In the genomic region with DNA sequence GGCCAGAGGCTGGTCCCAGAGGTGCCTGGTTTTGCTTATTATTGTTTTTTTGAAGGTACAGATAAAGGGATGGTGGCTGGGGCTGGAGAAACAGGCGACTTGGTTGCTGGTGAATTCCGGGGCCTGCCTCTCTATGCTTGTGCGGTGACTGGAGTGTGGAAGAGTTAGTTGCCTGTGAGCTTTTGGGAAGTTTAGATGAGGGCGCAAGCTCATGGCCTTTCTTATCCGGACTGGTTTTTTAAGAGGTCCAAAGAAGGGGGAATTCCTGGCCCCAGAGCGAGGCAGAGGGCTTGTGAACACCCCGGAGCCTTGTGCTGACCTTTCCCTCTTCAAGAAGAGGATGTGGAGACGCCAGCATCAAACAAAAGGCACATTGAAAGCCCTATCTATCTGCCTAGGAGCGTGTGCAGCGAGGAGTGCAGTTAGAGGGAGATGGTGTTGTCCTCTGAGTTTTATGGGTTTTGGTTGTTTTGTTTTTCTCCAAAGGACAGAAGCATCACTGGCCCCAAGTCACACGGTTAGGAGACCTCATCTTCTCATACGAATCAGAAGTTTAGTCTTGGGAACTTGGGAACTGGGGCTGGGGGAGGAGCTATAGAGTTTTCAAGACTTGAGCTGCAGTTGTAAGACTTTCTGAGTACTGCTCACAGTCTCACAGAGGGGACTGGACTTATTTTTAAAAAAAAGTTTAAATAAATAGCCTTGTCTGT, we compare ENCODE assay signal across 8 mouse cellular contexts. TPM values are rescaled to one million over a fixed set of nuclear protein-coding genes. Genes with fewer than 3 reads are reported as not detected.
DNase-seq lines count a peak whose midpoint lies in the region; ATAC-seq and TF ChIP-seq lines count a peak whose summit lies in the region.

No protein-coding gene starts in this region.

- ATAC-seq in heart, embryonic 13.5 days (ENCODE audit: extremely low read depth, insufficient number of reproducible peaks, low FRiP score, low TSS enrichment): no peak
- no peak for ATAC-seq in forebrain, postnatal 0 days
- ATAC-seq in liver, embryonic 13.5 days (ENCODE audit: low read depth): no peak

- peak overlapping the region; percentile 92 for H3K4me3 ChIP-seq in heart, embryonic 13.5 days
- H3K4me3 ChIP-seq in ES-Bruce4 (ENCODE audit: low read depth, low read length): 0 out of 2 replicates have a peak overlapping the region, but pooled peaks have one; percentile 62
- peak overlapping the region; percentile 78 for H3K4me3 ChIP-seq in forebrain, postnatal 0 days (ENCODE audit: low read depth, low read length)
- H3K4me3 ChIP-seq in liver, embryonic 13.5 days (replicated peaks): peak overlapping the region; percentile 78

- no peak for TF ChIP-seq EP300 in ES-Bruce4 (IDR thresholded peaks at IDR 0.05; ENCODE audit: insufficient read depth, low read depth, low read length)

- no peak for DNase-seq in heart, postnatal 25 days (ENCODE audit: low spot score)
- no peak for DNase-seq in forebrain, postnatal 0 days
- DNase-seq in liver, embryonic 13.5 days: no peak
- no peak for DNase-seq in left cerebral cortex, postnatal 4 days
- no peak for DNase-seq in left cerebral cortex, adult 18-20 months (ENCODE audit: low spot score in 2 of 2)
- no peak for DNase-seq in layer of hippocampus, adult 8-10 months (ENCODE audit: low spot score in 2 of 2)

- WGBS in heart, embryonic 13.5 days: 7% methylated on average over 12 of the region's 12 CpGs
- WGBS in forebrain, postnatal 0 days: 5% methylated on average over 12 of the region's 12 CpGs
- 21% methylated on average over 12 of the region's 12 CpGs for WGBS in liver, embryonic 13.5 days (ENCODE audit: insufficient replicate concordance)

- intact Hi-C loops in heart, postnatal 25 days (cut with DNase I): loop anchor here (2.0 to 5.0 kb wide), 3 partner anchors 61 to 235 kb away; no protein-coding TSS in a partner anchor
- intact Hi-C loops in left cerebral cortex, postnatal 4 days (cut with DNase I): loop anchor here (10.0 kb wide), 1 partner anchor 83 kb away; no protein-coding TSS in a partner anchor

- H3K36me3 ChIP-seq in heart, embryonic 13.5 days: no peaks in the 10 kb centered on the region
- no peaks in the 10 kb centered on the region for H3K36me3 ChIP-seq in ES-Bruce4 (ENCODE audit: control insufficient read depth, insufficient read depth, low read length, poor library complexity, severe bottlenecking)
- H3K36me3 ChIP-seq in forebrain, postnatal 0 days (ENCODE audit: insufficient read depth): no peaks in the 10 kb centered on the region
- no peaks in the 10 kb centered on the region for H3K36me3 ChIP-seq in liver, embryonic 13.5 days

- H3K9me3 ChIP-seq in heart, embryonic 13.5 days: no peaks in the 10 kb centered on the region
- H3K9me3 ChIP-seq in ES-Bruce4 (replicated peaks; ENCODE audit: control insufficient read depth, insufficient read depth, low read length, poor library complexity, severe bottlenecking): no peaks in the 10 kb centered on the region
- H3K9me3 ChIP-seq in forebrain, postnatal 0 days (ENCODE audit: low read length): no peaks in the 10 kb centered on the region
- H3K9me3 ChIP-seq in liver, embryonic 13.5 days (replicated peaks): no peaks in the 10 kb centered on the region

- TF ChIP-seq CTCF in ES-Bruce4 (IDR thresholded peaks at IDR 0.05; ENCODE audit: low read depth, low read length): no peak
- TF ChIP-seq CTCF in forebrain, postnatal 0 days (IDR thresholded peaks at IDR 0.05; ENCODE audit: low read depth): no peak

- H3K4me1 ChIP-seq in heart, embryonic 13.5 days: peaks cover 69% of the 10 kb centered on the region
- no peaks in the 10 kb centered on the region for H3K4me1 ChIP-seq in ES-Bruce4 (ENCODE audit: control insufficient read depth, insufficient read depth, low read length)
- peaks cover 26% of the 10 kb centered on the region for H3K4me1 ChIP-seq in forebrain, postnatal 0 days (ENCODE audit: insufficient read depth)
- peaks cover 91% of the 10 kb centered on the region for H3K4me1 ChIP-seq in liver, embryonic 13.5 days (replicated peaks)

- peak overlapping the region; percentile 97 for H3K9ac ChIP-seq in heart, embryonic 13.5 days
- H3K9ac ChIP-seq in ES-Bruce4 (ENCODE audit: low read depth, poor library complexity, severe bottlenecking): no peak overlapping the region
- peak overlapping the region; percentile 86 for H3K9ac ChIP-seq in forebrain, postnatal 0 days
- H3K9ac ChIP-seq in liver, embryonic 13.5 days: peak overlapping the region; percentile 81

- H3K4me2 ChIP-seq in heart, embryonic 13.5 days: peak overlapping the region; percentile 99
- H3K4me2 ChIP-seq in forebrain, postnatal 0 days (ENCODE audit: low read depth): peak overlapping the region; percentile 88
- H3K4me2 ChIP-seq in liver, embryonic 13.5 days: peak overlapping the region; percentile 98

- TF ChIP-seq POLR2A in ES-Bruce4 (IDR thresholded peaks at IDR 0.05; ENCODE audit: insufficient read depth, low read length): no peak

- no peaks in the 10 kb centered on the region for H3K27me3 ChIP-seq in heart, embryonic 13.5 days (replicated peaks)
- H3K27me3 ChIP-seq in ES-Bruce4 (ENCODE audit: control insufficient read depth, insufficient read depth, low read length, poor library complexity, severe bottlenecking): peaks cover 6% of the 10 kb centered on the region
- no peaks in the 10 kb centered on the region for H3K27me3 ChIP-seq in forebrain, postnatal 0 days (ENCODE audit: insufficient read depth, low read length)
- peaks cover 57% of the 10 kb centered on the region for H3K27me3 ChIP-seq in liver, embryonic 13.5 days

- peak overlapping the region; percentile 100 for H3K27ac ChIP-seq in heart, embryonic 13.5 days (replicated peaks)
- H3K27ac ChIP-seq in ES-Bruce4 (ENCODE audit: insufficient read depth, low read length): no peak overlapping the region
- H3K27ac ChIP-seq in forebrain, postnatal 0 days (ENCODE audit: low read depth, low read length): peak overlapping the region; percentile 97
- peak overlapping the region; percentile 92 for H3K27ac ChIP-seq in liver, embryonic 13.5 days

RNA-seq across cellular contexts. Expression of gene Zmiz1, which starts 2.8 kb away (rescaled TPM):
- 25.1 and 25.7 TPM in 2 replicates for polyA plus RNA-seq in heart, embryonic 13.5 days (2015; fragmentation: Nextera tagmentation; extraction: Ambion mirVana)
- 10 to 100 TPM; 40.2 to 49.9 TPM for total RNA-seq in heart, postnatal 25 days (2021)
- polyA plus RNA-seq in ES-Bruce4 (2011; ENCODE audit: insufficient read depth, insufficient read length, low read depth, missing spikeins): 22.5 and 27.4 TPM in 2 replicates
- total RNA-seq in forebrain, postnatal 0 days (2014; rRNA removed): 48.5 and 75.6 TPM in 2 replicates
- polyA plus RNA-seq in forebrain, postnatal 0 days (2015; fragmentation: Nextera tagmentation; extraction: Ambion mirVana): 27.7 and 38.0 TPM in 2 replicates
- 4.5 TPM in 2 replicates for polyA plus RNA-seq in liver, embryonic 13.5 days (2015; fragmentation: Nextera tagmentation; extraction: Ambion mirVana)
- total RNA-seq in left cerebral cortex, postnatal 4 days (2021): 100 to 1,000 TPM; 149 to 152 TPM
- total RNA-seq in left cerebral cortex, adult 18-20 months (2021): 100 to 1,000 TPM in 1 of 2 experiments, 10 to 100 TPM in 1; 89.2 to 100 TPM
- total RNA-seq in layer of hippocampus, adult 8-10 months (2022): 100 to 1,000 TPM in 1 of 4 experiments, 10 to 100 TPM in 3; 77.0 to 102 (median 92.7) TPM
